Mouse (Mus musculus) liver (tissue): Measurements from ENCODE around the gene Pafah2.
A peak's percentile ranks its signal among the peaks of the same experiment; 100 is the strongest.

ENCODE experiments used
- DNase-seq: peaks from one replicate; pipeline ENCODE4 v3.0.0-alpha.2; 2020; ENCODE audit warnings: mixed read lengths

Pafah2 gene

DNA sequence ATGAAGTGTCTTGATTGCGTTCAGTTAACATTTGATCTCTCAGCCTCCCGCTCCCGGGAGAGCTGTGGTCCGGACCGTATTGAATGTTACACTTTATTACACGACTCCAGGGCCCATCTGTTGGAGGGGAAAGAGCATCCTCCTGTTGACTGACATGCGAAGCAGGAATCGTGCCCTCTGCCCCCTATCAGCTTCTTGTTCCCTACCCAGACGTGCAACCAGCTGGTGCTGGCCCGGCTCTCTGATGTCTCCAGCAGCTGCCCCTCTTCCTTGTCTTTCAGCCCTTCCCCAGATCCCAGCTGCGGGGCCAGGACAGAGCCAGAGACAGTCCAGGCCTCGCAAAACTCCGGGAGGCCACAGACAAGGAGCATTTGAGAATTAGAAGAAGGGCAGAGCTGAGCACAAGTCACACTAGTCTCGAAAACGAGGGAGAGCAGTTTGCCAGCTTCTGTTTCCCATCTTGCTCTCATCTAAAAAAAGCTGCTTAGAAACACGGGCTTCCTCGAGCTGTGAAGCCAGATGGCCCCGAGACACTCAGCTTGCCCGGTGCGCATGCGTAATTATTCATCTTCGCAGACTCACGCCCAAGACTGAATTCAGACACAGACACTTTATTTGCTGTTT lies 34.4 kb downstream of the Pafah2 start:
- DNase-seq: no peak

- no peak for DNase-seq
Measured at GRCm38 (mm10) chr4:134432686-134433360, 36.7 kb downstream of the Pafah2 start.

- DNase-seq: no peak
Measured at GRCm38 (mm10) chr4:134436185-134436584, 40.1 kb downstream of the Pafah2 start.

DNA sequence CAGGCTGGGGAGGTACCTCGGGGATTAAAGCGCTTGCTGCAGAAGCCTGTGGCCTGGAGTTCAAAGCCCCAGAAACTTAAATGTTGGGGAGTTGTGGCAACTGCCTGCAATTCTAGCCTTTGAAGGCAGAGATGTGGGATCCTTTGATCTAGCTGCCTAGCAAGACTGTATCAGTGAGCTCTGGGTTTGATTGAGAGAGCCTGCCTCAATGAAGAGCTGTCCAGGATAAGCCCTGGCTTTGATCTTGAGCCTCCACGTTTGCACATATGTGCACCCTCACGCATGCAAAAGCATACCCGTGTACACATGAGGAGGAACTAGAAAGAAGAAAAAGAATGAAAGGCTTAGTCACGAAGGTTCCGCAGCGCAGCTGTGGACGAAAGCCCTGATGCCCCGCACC lies 40.5 kb downstream of the Pafah2 start:
- no peak for DNase-seq

DNA sequence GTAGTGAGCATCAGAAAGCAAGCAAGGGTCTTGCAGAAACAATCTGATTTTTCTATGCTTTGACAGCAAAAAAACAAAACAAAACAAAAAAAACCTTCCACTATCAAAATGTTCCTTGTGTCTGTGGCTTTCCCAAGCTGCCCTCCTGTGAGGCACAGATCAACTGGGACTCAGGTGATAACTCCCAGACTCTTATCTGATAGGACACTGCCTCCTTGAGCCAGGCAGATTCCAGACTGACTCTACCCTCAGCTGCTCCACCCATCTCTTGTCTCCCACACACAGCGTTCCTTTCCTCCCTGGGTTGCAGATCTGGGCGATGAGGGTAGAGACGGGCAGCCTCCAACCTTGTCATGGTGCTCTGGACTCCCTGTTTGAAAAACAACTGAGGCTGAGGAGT lies 43.0 kb downstream of the Pafah2 start:
- DNase-seq: peak; percentile 74

GRCm38 (mm10) chr4:134439919-134440318 lies 43.8 kb downstream of the Pafah2 start:
- DNase-seq: no peak

DNA sequence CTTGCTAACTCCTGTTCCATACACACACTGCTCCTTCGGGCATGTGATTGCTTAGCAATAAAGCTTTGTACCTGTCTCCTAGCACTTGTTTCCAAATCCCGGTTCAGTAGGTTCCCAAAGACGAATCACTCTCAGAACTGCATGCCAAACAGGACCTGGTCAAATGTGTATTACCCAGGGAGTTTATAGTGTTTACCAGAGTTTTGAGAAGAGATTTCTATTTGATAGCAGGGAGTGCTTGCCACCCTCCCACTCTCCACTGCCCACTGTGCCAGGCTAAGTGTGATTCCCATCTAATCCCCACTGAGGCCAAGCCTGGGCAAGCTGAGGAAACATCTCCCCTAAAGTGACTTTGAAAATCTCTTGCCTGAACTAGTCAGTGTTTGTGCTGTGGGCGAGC lies 46.1 kb downstream of the Pafah2 start:
- DNase-seq: no peak

GRCm38 (mm10) chr4:134443589-134443988 lies 47.5 kb downstream of the Pafah2 start:
- no peak for DNase-seq

DNA sequence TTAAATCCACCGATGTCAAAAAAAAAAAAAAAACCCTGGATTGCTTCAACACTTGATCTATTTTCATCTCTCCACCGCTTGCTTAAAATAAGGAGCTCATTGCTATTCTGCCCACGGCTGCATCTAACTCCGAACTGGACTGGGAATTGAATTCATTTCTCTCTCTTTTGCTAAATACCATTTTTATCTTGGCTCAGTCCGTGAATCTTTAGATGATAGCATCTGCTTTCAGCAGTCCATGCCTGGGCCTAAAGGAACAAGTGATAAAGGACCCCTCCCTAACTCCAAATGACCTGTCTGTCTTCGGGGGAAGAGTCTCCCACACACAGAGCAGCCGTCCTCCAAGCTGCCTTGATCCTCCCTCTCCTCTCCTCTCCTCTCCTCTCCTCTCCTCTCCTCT lies 48.8 kb downstream of the Pafah2 start:
- no peak for DNase-seq

DNA sequence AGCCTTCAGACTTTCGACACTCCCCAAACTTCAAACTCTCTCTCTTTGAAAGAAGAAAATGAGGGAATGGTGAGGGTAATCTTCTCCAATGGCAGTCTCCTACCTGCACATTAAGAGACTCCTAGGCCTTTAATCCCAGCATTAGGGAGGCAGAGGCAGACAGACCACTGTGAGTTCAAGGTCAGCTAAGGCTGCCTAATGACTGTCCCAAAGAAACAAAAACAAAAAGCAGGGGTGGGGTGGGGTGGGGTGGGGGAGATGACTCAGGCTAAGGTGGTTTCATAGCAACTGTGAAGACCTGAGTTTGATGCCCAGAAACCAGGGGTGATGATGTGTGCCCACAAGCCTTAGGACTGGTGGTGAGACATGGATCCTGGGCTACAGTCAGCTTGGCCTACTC lies 49.4 kb downstream of the Pafah2 start:
- no peak for DNase-seq

DNA sequence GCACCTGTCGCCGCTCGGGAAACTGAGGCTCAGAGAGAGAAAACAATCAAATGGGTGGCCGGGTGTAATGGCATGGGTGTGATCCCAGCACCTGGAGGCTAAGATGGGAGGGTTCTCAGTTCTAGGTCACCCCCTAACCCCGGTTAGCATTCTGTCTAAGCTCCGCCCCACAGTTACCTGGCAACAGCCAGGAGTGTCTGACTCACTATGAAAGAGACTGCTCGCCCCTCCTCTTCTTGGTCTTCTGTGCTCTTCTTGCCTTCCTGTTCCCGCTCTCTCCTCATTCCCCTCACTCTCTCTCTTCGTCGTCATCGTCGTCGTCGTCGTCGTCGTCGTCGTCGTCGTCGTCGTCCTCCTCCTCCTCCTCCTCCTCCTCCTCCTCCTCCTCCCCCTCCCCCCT lies 51.8 kb downstream of the Pafah2 start:
- no peak for DNase-seq

GRCm38 (mm10) chr4:134449595-134450391 lies 53.7 kb downstream of the Pafah2 start:
- DNase-seq: no peak

DNA sequence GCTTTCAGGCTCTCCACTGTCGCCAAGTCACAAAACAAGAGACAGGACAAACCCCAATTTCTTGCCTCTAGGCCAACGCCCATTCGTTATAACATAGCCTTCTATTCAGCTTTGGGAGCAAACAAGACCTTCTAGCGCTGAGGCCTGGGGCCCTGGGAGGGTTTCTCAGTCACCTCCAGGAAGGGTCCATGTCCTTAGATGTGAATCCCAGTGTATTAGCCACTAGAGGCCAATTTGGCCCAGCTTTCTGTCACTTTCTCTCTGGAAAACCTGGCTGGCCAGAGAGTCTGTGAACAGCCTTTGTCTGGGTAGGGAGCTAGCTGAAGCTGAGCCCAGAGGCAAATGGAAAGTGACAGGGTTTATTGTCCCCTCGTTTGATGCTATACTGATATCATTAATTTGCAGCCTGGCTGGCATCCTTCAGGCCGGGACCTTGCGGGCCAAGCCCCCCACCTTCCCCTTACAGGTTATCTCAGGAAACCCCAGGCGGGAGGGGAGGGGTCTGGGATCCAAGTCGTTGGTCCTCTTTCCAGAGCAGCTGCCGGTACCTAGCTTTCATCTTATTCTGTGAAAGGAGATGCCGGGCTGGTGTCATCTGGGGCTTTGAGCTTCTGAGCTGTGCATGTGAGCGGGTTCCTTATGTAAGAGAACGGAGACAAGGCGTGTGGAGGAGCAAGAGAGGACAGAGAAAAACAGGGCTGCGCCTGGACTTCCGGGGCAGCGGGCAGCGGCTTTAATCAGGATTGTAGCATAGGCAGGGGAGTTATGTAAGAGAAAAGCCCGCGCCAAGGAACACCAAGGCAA lies 54.5 kb downstream of the Pafah2 start:
- no peak for DNase-seq

- no peak for DNase-seq
Measured at GRCm38 (mm10) chr4:134451484-134451883, 55.4 kb downstream of the Pafah2 start.

- DNase-seq: no peak
Measured at GRCm38 (mm10) chr4:134453619-134454400, 57.7 kb downstream of the Pafah2 start.

DNA sequence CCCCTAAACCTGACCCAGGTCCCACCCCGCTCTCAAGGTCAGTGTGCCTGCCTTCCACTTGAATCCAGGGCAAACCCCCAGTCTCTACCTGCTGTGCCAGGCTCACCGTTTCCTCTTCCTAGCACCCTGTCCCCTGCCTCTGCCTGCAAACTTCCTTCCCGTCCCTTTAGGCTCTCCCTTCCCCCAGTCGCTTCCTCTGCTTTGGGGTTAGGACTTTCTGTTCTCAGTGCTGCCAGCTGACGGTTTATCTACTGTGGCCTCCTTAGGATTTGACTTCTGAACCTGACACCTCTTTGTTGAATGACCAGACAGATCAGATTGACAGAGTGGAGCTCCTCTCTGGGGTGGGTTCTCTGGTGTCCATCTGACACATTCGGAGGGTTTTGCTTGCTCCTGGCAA lies 59.2 kb downstream of the Pafah2 start:
- no peak for DNase-seq

DNA sequence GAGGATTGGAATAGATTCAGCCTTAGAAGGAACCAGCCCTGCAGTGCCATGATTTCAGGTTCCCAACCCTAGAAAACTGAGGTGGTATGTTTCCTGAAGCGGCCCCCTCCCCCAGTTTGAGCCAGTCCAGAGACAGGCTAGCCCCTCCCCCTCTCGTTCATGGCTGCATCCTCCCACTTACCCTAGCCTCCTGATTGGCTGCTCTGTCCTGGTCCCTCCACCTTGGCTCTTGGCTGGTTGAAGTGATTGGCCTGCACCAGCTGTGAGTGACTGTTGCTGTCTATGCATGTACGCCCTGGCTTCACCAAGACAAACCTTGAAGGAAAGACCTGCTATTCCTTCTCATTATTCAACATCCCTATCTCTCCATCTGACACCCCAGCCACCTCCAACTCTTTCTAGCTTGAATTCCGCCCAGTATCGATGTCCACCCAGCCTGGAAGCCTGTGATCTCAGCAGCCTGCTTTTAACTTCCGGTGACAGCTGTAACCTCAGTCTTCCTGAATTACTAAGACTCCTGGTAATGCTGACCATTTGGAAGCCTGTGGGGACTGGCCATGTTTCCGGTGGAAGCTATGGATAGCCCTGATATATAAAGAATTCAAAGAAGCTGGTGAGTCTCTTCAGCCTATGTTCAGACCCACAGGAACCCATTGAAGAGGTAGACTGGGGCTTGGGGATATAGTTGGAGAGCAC lies 61.2 kb downstream of the Pafah2 start:
- DNase-seq: no peak

GRCm38 (mm10) chr4:134458856-134459255 lies 62.7 kb downstream of the Pafah2 start:
- DNase-seq: no peak

DNA sequence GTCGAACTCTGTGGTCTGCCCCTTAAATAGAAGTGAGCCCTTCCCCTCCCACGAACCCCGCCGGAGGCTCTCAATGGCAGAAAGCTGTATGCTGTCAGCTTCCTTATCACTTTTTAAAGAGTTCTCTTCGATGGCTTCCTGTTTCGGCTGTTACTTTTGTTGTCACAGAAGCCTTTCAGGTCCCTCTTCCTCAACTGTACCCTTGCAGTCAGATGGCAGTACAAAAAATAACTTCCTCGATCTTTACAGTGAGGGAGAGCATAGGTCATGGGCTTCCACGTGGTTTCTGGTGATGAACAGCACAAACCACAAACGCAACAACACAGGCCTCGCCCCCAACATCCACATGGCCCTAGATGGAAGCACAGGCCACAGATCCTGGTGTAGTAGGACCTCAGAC lies 64.2 kb downstream of the Pafah2 start:
- peak; percentile 27 for DNase-seq

- DNase-seq: no peak
Measured at GRCm38 (mm10) chr4:134461252-134461651, 65.1 kb downstream of the Pafah2 start.

GRCm38 (mm10) chr4:134465789-134466188 lies 69.7 kb downstream of the Pafah2 start:
- no peak for DNase-seq
